In genomic region chr10:70368685-70369084, GRCm38 (mm10) we compare ENCODE assay signal across 7 mouse cellular contexts.
A peak's percentile ranks its signal among the peaks of the same experiment; 100 is the strongest.
DNase-seq lines count a peak whose midpoint lies in the region; ATAC-seq and TF ChIP-seq lines count a peak whose summit lies in the region.

No protein-coding gene starts in this region.

- H3K9me3 ChIP-seq in embryonic facial prominence, embryonic 12.5 days, result no peaks in the 10 kb centered on the region
- no peaks in the 10 kb centered on the region for H3K9me3 ChIP-seq in heart, postnatal 0 days (replicated peaks; ENCODE audit: control insufficient read depth, low read length)
- no peaks in the 10 kb centered on the region for H3K9me3 ChIP-seq in midbrain, embryonic 13.5 days

- ATAC-seq in embryonic facial prominence, embryonic 12.5 days (ENCODE audit: insufficient number of reproducible peaks, insufficient read depth, low FRiP score, low TSS enrichment), result peak; percentile 64; the same call in 1 of the 2 replicates
- peak; percentile 39; the same call in 1 of the 2 replicates for ATAC-seq in heart, postnatal 0 days (ENCODE audit: insufficient read depth, low read depth)
- peak; percentile 73 for ATAC-seq in midbrain, embryonic 13.5 days

- H3K27me3 ChIP-seq in embryonic facial prominence, embryonic 12.5 days, result no peaks in the 10 kb centered on the region
- no peaks in the 10 kb centered on the region for H3K27me3 ChIP-seq in heart, postnatal 0 days (ENCODE audit: control insufficient read depth, insufficient read depth, low read length)
- no peaks in the 10 kb centered on the region for H3K27me3 ChIP-seq in midbrain, embryonic 13.5 days

- no peak overlapping the region for H3K4me2 ChIP-seq in embryonic facial prominence, embryonic 12.5 days (replicated peaks)
- H3K4me2 ChIP-seq in heart, postnatal 0 days (ENCODE audit: low read depth, low read length), result no peak overlapping the region
- H3K4me2 ChIP-seq in midbrain, embryonic 13.5 days (replicated peaks), result no peak overlapping the region

- WGBS in embryonic facial prominence, embryonic 12.5 days, result 23% methylated on average over 7 of the region's 7 CpGs
- WGBS in heart, postnatal 0 days, result 26% methylated on average over 7 of the region's 7 CpGs
- WGBS in midbrain, embryonic 13.5 days, result 26% methylated on average over 7 of the region's 7 CpGs

- TF ChIP-seq CTCF in heart, postnatal 0 days (IDR thresholded peaks at IDR 0.05; ENCODE audit: low read depth), result peak; percentile 74

- DNase-seq in ES-CJ7 (ENCODE audit: low read depth, low spot score), result peak; percentile 79
- peak; percentile 83 for DNase-seq in adrenal gland, postnatal 10 days
- peak; percentile 46 for DNase-seq in heart, postnatal 0 days (ENCODE audit: low spot score)
- peak; percentile 35 to 75 for DNase-seq in layer of hippocampus, postnatal 25 days (ENCODE audit: extremely low spot score in 1 of 2, low spot score in 1 of 2)
- DNase-seq in telencephalon, adult 2 months (ENCODE audit: low read depth, low spot score), result peak; percentile 52

- no peak overlapping the region for H3K9ac ChIP-seq in embryonic facial prominence, embryonic 12.5 days
- no peak overlapping the region for H3K9ac ChIP-seq in heart, postnatal 0 days (replicated peaks; ENCODE audit: low read depth, low read length)
- no peak overlapping the region for H3K9ac ChIP-seq in midbrain, embryonic 13.5 days (replicated peaks)

- peaks cover 2% of the 10 kb centered on the region; the same call in 1 of the 2 replicates for H3K4me1 ChIP-seq in embryonic facial prominence, embryonic 12.5 days
- no peaks in the 10 kb centered on the region for H3K4me1 ChIP-seq in heart, postnatal 0 days (ENCODE audit: control insufficient read depth, insufficient read depth)
- H3K4me1 ChIP-seq in midbrain, embryonic 13.5 days (replicated peaks), result peaks cover 4% of the 10 kb centered on the region

- no peak for TF ChIP-seq EP300 in heart, postnatal 0 days (IDR thresholded peaks at IDR 0.05; ENCODE audit: low read depth)

- no peak overlapping the region for H3K4me3 ChIP-seq in embryonic facial prominence, embryonic 12.5 days
- no peak overlapping the region for H3K4me3 ChIP-seq in heart, postnatal 0 days (ENCODE audit: low read depth, low read length)
- no peak overlapping the region for H3K4me3 ChIP-seq in midbrain, embryonic 13.5 days (replicated peaks)

- H3K27ac ChIP-seq in embryonic facial prominence, embryonic 12.5 days, result no peak overlapping the region
- H3K27ac ChIP-seq in heart, postnatal 0 days (ENCODE audit: low read depth), result no peak overlapping the region
- no peak overlapping the region for H3K27ac ChIP-seq in midbrain, embryonic 13.5 days

- H3K36me3 ChIP-seq in embryonic facial prominence, embryonic 12.5 days, result no peaks in the 10 kb centered on the region
- no peaks in the 10 kb centered on the region for H3K36me3 ChIP-seq in heart, postnatal 0 days (replicated peaks; ENCODE audit: control insufficient read depth, insufficient read depth, low read length)
- H3K36me3 ChIP-seq in midbrain, embryonic 13.5 days, result no peaks in the 10 kb centered on the region
